14 mouse cellular contexts compared by ENCODE assay signal in genomic region chr4:32485848-32486247, GRCm38 (mm10).
A peak's percentile ranks its signal among the peaks of the same experiment; 100 is the strongest.
DNase-seq lines count a peak whose midpoint lies in the region; ATAC-seq and TF ChIP-seq lines count a peak whose summit lies in the region.
"Had no signal": no experiment of that assay in that cellular context is flagged by ENCODE, and none has a peak within 500 bp of the region (broad histone marks: within the 10 kb centered on the region; RNA-seq: fewer than 3 reads in every experiment).

No protein-coding gene starts in this region.

- H3K4me2 ChIP-seq in heart, embryonic 16.5 days (ENCODE audit: low read depth, low read length), result no peak overlapping the region
- no peak overlapping the region for H3K4me2 ChIP-seq in midbrain, postnatal 0 days (ENCODE audit: low read depth, low read length, poor library complexity, severe bottlenecking)
- no peak overlapping the region for H3K4me2 ChIP-seq in forebrain, embryonic 13.5 days
- peak overlapping the region; percentile 43; the same call in 1 of the 2 replicates for H3K4me2 ChIP-seq in neural tube, embryonic 15.5 days

- no peaks in the 10 kb centered on the region for H3K9me3 ChIP-seq in heart, embryonic 16.5 days (replicated peaks; ENCODE audit: control insufficient read depth, low read length)
- H3K9me3 ChIP-seq in midbrain, embryonic 10.5 days (replicated peaks), result no peaks in the 10 kb centered on the region
- no peaks in the 10 kb centered on the region for H3K9me3 ChIP-seq in midbrain, postnatal 0 days (ENCODE audit: low read length)
- H3K9me3 ChIP-seq in forebrain, embryonic 13.5 days (replicated peaks), result no peaks in the 10 kb centered on the region
- H3K9me3 ChIP-seq in neural tube, embryonic 15.5 days (replicated peaks), result no peaks in the 10 kb centered on the region
- H3K9me3 ChIP-seq: megakaryocyte, embryonic 14.5 days; neural tube, embryonic 12.5 days had no signal

- H3K36me3 ChIP-seq in heart, embryonic 16.5 days (ENCODE audit: control insufficient read depth, insufficient read depth), result no peaks in the 10 kb centered on the region
- no peaks in the 10 kb centered on the region for H3K36me3 ChIP-seq in midbrain, embryonic 10.5 days
- H3K36me3 ChIP-seq in midbrain, postnatal 0 days (ENCODE audit: insufficient read depth, low read length), result no peaks in the 10 kb centered on the region
- no peaks in the 10 kb centered on the region for H3K36me3 ChIP-seq in forebrain, embryonic 13.5 days (ENCODE audit: poor library complexity, severe bottlenecking)
- no peaks in the 10 kb centered on the region for H3K36me3 ChIP-seq in neural tube, embryonic 15.5 days
- H3K36me3 ChIP-seq: neural tube, embryonic 12.5 days had no signal

- no peak for ATAC-seq in heart, embryonic 16.5 days (replicated peaks; ENCODE audit: extremely low read depth, insufficient read depth, low FRiP score)
- ATAC-seq in midbrain, postnatal 0 days (ENCODE audit: low FRiP score), result no peak
- ATAC-seq in forebrain, embryonic 13.5 days, result no peak
- no peak for ATAC-seq in neural tube, embryonic 15.5 days (ENCODE audit: low FRiP score)

- H3K4me1 ChIP-seq in heart, embryonic 16.5 days (ENCODE audit: control insufficient read depth, insufficient read depth, low read length), result peaks cover 37% of the 10 kb centered on the region
- H3K4me1 ChIP-seq in midbrain, embryonic 10.5 days, result peaks cover 48% of the 10 kb centered on the region
- peaks cover 21% of the 10 kb centered on the region for H3K4me1 ChIP-seq in midbrain, postnatal 0 days (ENCODE audit: insufficient read depth, low read length)
- H3K4me1 ChIP-seq in forebrain, embryonic 13.5 days, result peaks cover 60% of the 10 kb centered on the region
- H3K4me1 ChIP-seq in neural tube, embryonic 15.5 days, result peaks cover 49% of the 10 kb centered on the region
- H3K4me1 ChIP-seq: megakaryocyte, embryonic 14.5 days had no signal

- 57% methylated on average over 5 of the region's 5 CpGs for WGBS in heart, embryonic 16.5 days
- WGBS in midbrain, embryonic 10.5 days, result 50% methylated on average over 5 of the region's 5 CpGs
- 50% methylated on average over 5 of the region's 5 CpGs for WGBS in midbrain, postnatal 0 days
- WGBS in forebrain, embryonic 13.5 days, result 36% methylated on average over 5 of the region's 5 CpGs
- 35% methylated on average over 5 of the region's 5 CpGs for WGBS in neural tube, embryonic 15.5 days

- H3K4me3 ChIP-seq in heart, embryonic 16.5 days (ENCODE audit: low read length), result no peak overlapping the region
- no peak overlapping the region for H3K4me3 ChIP-seq in midbrain, embryonic 10.5 days
- H3K4me3 ChIP-seq in midbrain, postnatal 0 days (ENCODE audit: low read depth, low read length), result no peak overlapping the region
- no peak overlapping the region for H3K4me3 ChIP-seq in forebrain, embryonic 13.5 days
- no peak overlapping the region for H3K4me3 ChIP-seq in neural tube, embryonic 15.5 days (replicated peaks)
- H3K4me3 ChIP-seq: megakaryocyte, embryonic 14.5 days; neural tube, embryonic 12.5 days had no signal

- no peak for TF ChIP-seq CTCF in midbrain, postnatal 0 days (IDR thresholded peaks at IDR 0.05)

- no peaks in the 10 kb centered on the region for H3K27me3 ChIP-seq in heart, embryonic 16.5 days (ENCODE audit: control insufficient read depth, insufficient read depth, low read length)
- no peaks in the 10 kb centered on the region for H3K27me3 ChIP-seq in midbrain, embryonic 10.5 days (ENCODE audit: low read depth, poor library complexity, severe bottlenecking)
- no peaks in the 10 kb centered on the region for H3K27me3 ChIP-seq in midbrain, postnatal 0 days (ENCODE audit: insufficient read depth, low read length)
- H3K27me3 ChIP-seq in forebrain, embryonic 13.5 days, result no peaks in the 10 kb centered on the region
- H3K27me3 ChIP-seq in neural tube, embryonic 15.5 days (replicated peaks), result no peaks in the 10 kb centered on the region
- H3K27me3 ChIP-seq: neural tube, embryonic 12.5 days had no signal

- DNase-seq in heart, postnatal 4 days, result no peak
- DNase-seq in midbrain, embryonic 10.5 days (ENCODE audit: low spot score), result no peak
- no peak for DNase-seq in midbrain, postnatal 0 days (ENCODE audit: low spot score)
- DNase-seq in gastrocnemius, postnatal 25 days, result no peak
- DNase-seq: adrenal gland, adult 8-10 months; cerebellum, postnatal 36 days; gastrocnemius, postnatal 14 days; kidney, adult 11 months; kidney, postnatal 4 days had no signal

- peak overlapping the region; percentile 91 for H3K27ac ChIP-seq in heart, embryonic 16.5 days (ENCODE audit: low read length)
- H3K27ac ChIP-seq in midbrain, embryonic 10.5 days (replicated peaks), result peak overlapping the region; percentile 75; the same call in 1 of the 2 replicates
- no peak overlapping the region for H3K27ac ChIP-seq in midbrain, postnatal 0 days (ENCODE audit: low read depth, low read length)
- peak overlapping the region; percentile 88 for H3K27ac ChIP-seq in forebrain, embryonic 13.5 days
- H3K27ac ChIP-seq in neural tube, embryonic 15.5 days (replicated peaks), result peak overlapping the region; percentile 80

- no peak overlapping the region for H3K9ac ChIP-seq in heart, embryonic 16.5 days (ENCODE audit: low read length)
- no peak overlapping the region for H3K9ac ChIP-seq in midbrain, postnatal 0 days (replicated peaks; ENCODE audit: low read length, poor library complexity, severe bottlenecking)
- H3K9ac ChIP-seq in forebrain, embryonic 13.5 days, result 0 out of 2 replicates have a peak overlapping the region, but pooled peaks have one; percentile 16
- H3K9ac ChIP-seq in neural tube, embryonic 15.5 days (replicated peaks), result no peak overlapping the region
- H3K9ac ChIP-seq: neural tube, embryonic 12.5 days had no signal
